ENCODE assay signal across 8 mouse cellular contexts in the genomic region with DNA sequence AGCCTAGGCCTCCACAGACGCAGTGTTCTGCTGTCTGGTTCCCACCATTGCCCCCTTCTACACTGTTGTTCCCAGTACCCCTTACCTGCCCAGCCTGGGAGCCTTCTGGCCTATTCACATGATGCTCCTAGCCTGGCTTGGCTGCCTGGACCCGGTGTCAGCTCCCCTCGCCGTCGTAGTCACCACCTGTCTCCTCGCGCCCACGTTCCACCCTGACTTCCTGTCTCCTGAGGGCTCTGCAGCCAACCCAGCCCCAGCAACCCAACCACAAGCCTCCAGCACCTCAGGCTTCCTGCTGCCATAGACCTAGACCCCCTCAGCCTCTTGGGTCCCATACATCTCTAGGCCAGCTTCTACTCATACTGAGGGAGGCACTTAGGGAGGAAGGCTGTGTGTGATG. TPM values are rescaled to one million over a fixed set of nuclear protein-coding genes. Genes with fewer than 3 reads are reported as not detected.
DNase-seq lines count a peak whose midpoint lies in the region; ATAC-seq and TF ChIP-seq lines count a peak whose summit lies in the region.

A gene (minus strand): TSS at position 212 of the 400 bp plus-strand sequence.

- no peaks in the 10 kb centered on the region for H3K27me3 ChIP-seq in kidney, embryonic 14.5 days (ENCODE audit: control insufficient read depth, insufficient read depth, low read length)
- no peaks in the 10 kb centered on the region for H3K27me3 ChIP-seq in CH12.LX (replicated peaks)
- H3K27me3 ChIP-seq in embryonic facial prominence, embryonic 12.5 days, result no peaks in the 10 kb centered on the region
- H3K27me3 ChIP-seq in neural tube, embryonic 15.5 days (replicated peaks), result no peaks in the 10 kb centered on the region
- 0 out of 2 replicates have a peak, but pooled peaks cover 5% of the 10 kb centered on the region for H3K27me3 ChIP-seq in midbrain, embryonic 10.5 days (ENCODE audit: low read depth, poor library complexity, severe bottlenecking)

- DNase-seq in kidney, adult 9 months, result no peak
- DNase-seq in CH12.LX (ENCODE audit: extremely low read depth), result no peak
- no peak for DNase-seq in right cerebral cortex, postnatal 14 days
- no peak for DNase-seq in midbrain, embryonic 10.5 days (ENCODE audit: low spot score)
- DNase-seq in right cerebral cortex, postnatal 4 days, result no peak

- no peak for TF ChIP-seq RAD21 in CH12.LX (IDR thresholded peaks at IDR 0.05; ENCODE audit: low read depth, low read length)

- no peak for TF ChIP-seq EP300 in CH12.LX (IDR thresholded peaks at IDR 0.05; ENCODE audit: low read length)

- 0 out of 2 replicates have a peak, but pooled peaks have one; percentile 25 for TF ChIP-seq POLR2A in CH12.LX (IDR thresholded peaks at IDR 0.05; ENCODE audit: low read depth, low read length)

- TF ChIP-seq CTCF in CH12.LX (conservative IDR thresholded peaks at IDR 0.05 in 1 of 2, IDR thresholded peaks at IDR 0.05 in 1 of 2; ENCODE audit: low read depth in 2 of 2, low read length in 2 of 2), result no peak

- ATAC-seq in kidney, embryonic 14.5 days (ENCODE audit: low FRiP score, low TSS enrichment), result no peak
- no peak for ATAC-seq in embryonic facial prominence, embryonic 12.5 days (ENCODE audit: insufficient number of reproducible peaks, insufficient read depth, low FRiP score, low TSS enrichment)
- no peak for ATAC-seq in neural tube, embryonic 15.5 days (ENCODE audit: low FRiP score)

- WGBS in kidney, embryonic 14.5 days, result 91% methylated on average over 8 of the region's 8 CpGs
- 92% methylated on average over 8 of the region's 8 CpGs for WGBS in embryonic facial prominence, embryonic 12.5 days
- WGBS in neural tube, embryonic 15.5 days, result 95% methylated on average over 8 of the region's 8 CpGs
- WGBS in midbrain, embryonic 10.5 days, result 93% methylated on average over 8 of the region's 8 CpGs

- no peaks in the 10 kb centered on the region for H3K79me2 ChIP-seq in CH12.LX (replicated peaks; ENCODE audit: control insufficient read depth, extremely low read depth, insufficient read depth, poor library complexity, severe bottlenecking)

- in situ Hi-C loops in CH12.LX (cut with MboI; ENCODE audit: low pct_ligation_motif_present, low pct_unique_long_range_greater_than_20kb, low sequenced_read_pairs), result no loop called here

- peak within 1 kb of the TSS; percentile 14; the same call in 1 of the 2 replicates for H3K27ac ChIP-seq in kidney, embryonic 14.5 days (ENCODE audit: low read depth, low read length)
- peak within 1 kb of the TSS; percentile 9 for H3K27ac ChIP-seq in CH12.LX (ENCODE audit: insufficient read depth, low read depth)
- H3K27ac ChIP-seq in embryonic facial prominence, embryonic 12.5 days, result no peak within 1 kb of the TSS
- H3K27ac ChIP-seq in neural tube, embryonic 15.5 days (replicated peaks), result no peak within 1 kb of the TSS
- no peak within 1 kb of the TSS for H3K27ac ChIP-seq in midbrain, embryonic 10.5 days (replicated peaks)

- H3K9ac ChIP-seq in kidney, embryonic 14.5 days (ENCODE audit: low read depth, low read length), result no peak within 1 kb of the TSS
- H3K9ac ChIP-seq in CH12.LX (ENCODE audit: insufficient read depth, low read depth), result no peak within 1 kb of the TSS
- no peak within 1 kb of the TSS for H3K9ac ChIP-seq in embryonic facial prominence, embryonic 12.5 days
- H3K9ac ChIP-seq in neural tube, embryonic 15.5 days (replicated peaks), result no peak within 1 kb of the TSS

- H3K9me3 ChIP-seq in kidney, embryonic 14.5 days (ENCODE audit: control insufficient read depth, low read length), result no peaks in the 10 kb centered on the region
- H3K9me3 ChIP-seq in CH12.LX (replicated peaks; ENCODE audit: low read length), result no peaks in the 10 kb centered on the region
- no peaks in the 10 kb centered on the region for H3K9me3 ChIP-seq in embryonic facial prominence, embryonic 12.5 days
- H3K9me3 ChIP-seq in neural tube, embryonic 15.5 days (replicated peaks), result no peaks in the 10 kb centered on the region
- H3K9me3 ChIP-seq in midbrain, embryonic 10.5 days (replicated peaks), result no peaks in the 10 kb centered on the region

- no peaks in the 10 kb centered on the region for H3K36me3 ChIP-seq in kidney, embryonic 14.5 days (ENCODE audit: control insufficient read depth, insufficient read depth, low read length)
- H3K36me3 ChIP-seq in CH12.LX (replicated peaks in 1 of 2; ENCODE audit: control insufficient read depth in 1 of 2, insufficient read depth in 1 of 2, low read length in 1 of 2), result no peaks in the 10 kb centered on the region
- H3K36me3 ChIP-seq in embryonic facial prominence, embryonic 12.5 days, result no peaks in the 10 kb centered on the region
- no peaks in the 10 kb centered on the region for H3K36me3 ChIP-seq in neural tube, embryonic 15.5 days
- H3K36me3 ChIP-seq in midbrain, embryonic 10.5 days, result no peaks in the 10 kb centered on the region

- dilution Hi-C loops in CH12.LX (cut with MboI; ENCODE audit: extremely low pct_ligation_motif_present, extremely low pct_unique_long_range_greater_than_20kb, low sequenced_read_pairs), result no loop called here

- peaks cover 7% of the 10 kb centered on the region for H3K4me1 ChIP-seq in kidney, embryonic 14.5 days (ENCODE audit: control insufficient read depth, insufficient read depth, low read length)
- H3K4me1 ChIP-seq in CH12.LX (ENCODE audit: control insufficient read depth in 1 of 2, insufficient read depth in 2 of 2), result peaks cover 28 to 92% of the 10 kb centered on the region in 2 experiments
- peaks cover 4% of the 10 kb centered on the region; the same call in 1 of the 2 replicates for H3K4me1 ChIP-seq in embryonic facial prominence, embryonic 12.5 days
- H3K4me1 ChIP-seq in neural tube, embryonic 15.5 days, result peaks cover 8% of the 10 kb centered on the region
- peaks cover 18% of the 10 kb centered on the region for H3K4me1 ChIP-seq in midbrain, embryonic 10.5 days

- no peak within 1 kb of the TSS for H3K4me3 ChIP-seq in kidney, embryonic 14.5 days (ENCODE audit: low read length)
- peak within 1 kb of the TSS in 1 of 3 experiments; percentile 13 for H3K4me3 ChIP-seq in CH12.LX (replicated peaks in 1 of 3; ENCODE audit: low read depth in 2 of 3, low read length in 2 of 3, poor library complexity in 1 of 3)
- H3K4me3 ChIP-seq in embryonic facial prominence, embryonic 12.5 days, result no peak within 1 kb of the TSS
- no peak within 1 kb of the TSS for H3K4me3 ChIP-seq in neural tube, embryonic 15.5 days (replicated peaks)
- H3K4me3 ChIP-seq in midbrain, embryonic 10.5 days, result no peak within 1 kb of the TSS

- H3K4me2 ChIP-seq in kidney, embryonic 14.5 days (replicated peaks; ENCODE audit: low read depth, low read length), result no peak within 1 kb of the TSS
- H3K4me2 ChIP-seq in CH12.LX (ENCODE audit: insufficient read depth, low read depth, poor library complexity, severe bottlenecking), result no peak within 1 kb of the TSS
- H3K4me2 ChIP-seq in embryonic facial prominence, embryonic 12.5 days (replicated peaks), result no peak within 1 kb of the TSS
- H3K4me2 ChIP-seq in neural tube, embryonic 15.5 days, result no peak within 1 kb of the TSS

TF ChIP-seq in CH12.LX, 34 proteins besides CTCF, POLR2A, EP300 and RAD21:
- TF ChIP-seq TBP (conservative IDR thresholded peaks at IDR 0.05; ENCODE audit: low read depth, low read length) (no peak), TCF12 (IDR thresholded peaks at IDR 0.05; ENCODE audit: low read depth, low read length) (0 out of 2 replicates have a peak, but pooled peaks have one; percentile 6), MAX (IDR thresholded peaks at IDR 0.05; ENCODE audit: low read length) (peak; percentile 44), NELFE (IDR thresholded peaks at IDR 0.05; ENCODE audit: low read depth, low read length) (no peak), MEF2A (IDR thresholded peaks at IDR 0.05; ENCODE audit: borderline replicate concordance, low read depth, low read length) (no peak), JUN (IDR thresholded peaks at IDR 0.05; ENCODE audit: insufficient read depth, low read depth, low read length) (no peak)

RNA-seq across cellular contexts. Expression of the gene that starts here (rescaled TPM):
- 11.4 and 14.1 TPM in 2 replicates for polyA plus RNA-seq in kidney, embryonic 14.5 days (2014; fragmentation: Nextera tagmentation; extraction: Ambion mirVana)
- 67.2 and 80.9 TPM in 2 replicates for total RNA-seq in CH12.LX (2012; rRNA removed)
- total RNA-seq in CH12.LX (2014; rRNA removed), result 64.6 and 70.0 TPM in 2 replicates
- 138 and 177 TPM in 2 replicates for polyA plus RNA-seq in CH12.LX (2012; ENCODE audit: insufficient read length, low read depth)
- polyA plus RNA-seq in embryonic facial prominence, embryonic 12.5 days (2016; fragmentation: Nextera tagmentation; extraction: Ambion mirVana), result 10.8 and 12.6 TPM in 2 replicates
- 11.2 and 99.1 TPM in 2 replicates for polyA plus RNA-seq in neural tube, embryonic 15.5 days (2015; fragmentation: Nextera tagmentation; extraction: Ambion mirVana)
- 4.7 and 7.2 TPM in 2 replicates for polyA plus RNA-seq in midbrain, embryonic 10.5 days (2016; fragmentation: Nextera tagmentation; extraction: Ambion mirVana)

Comparison
In these comparisons a context has a peak if more than half of its experiments do, and no peak if none do; other contexts are left out.
1. H3K27ac ChIP-seq: peak in kidney, embryonic 14.5 days (single experiment) and CH12.LX (single experiment); none in embryonic facial prominence, embryonic 12.5 days (single experiment), neural tube, embryonic 15.5 days (single experiment) and midbrain, embryonic 10.5 days (single experiment).